Mouse (Mus musculus): ENCODE measurements around the gene Krtap17-1. TPM values are rescaled to one million over a fixed set of nuclear protein-coding genes. Genes with fewer than 3 reads are reported as not detected.

Krtap17-1 gene
- total RNA-seq (2015; ENCODE audit: low replicate concordance): not detected in 2 replicates
- total RNA-seq (2017; ENCODE audit: low replicate concordance): not detected in 2 replicates

DNA sequence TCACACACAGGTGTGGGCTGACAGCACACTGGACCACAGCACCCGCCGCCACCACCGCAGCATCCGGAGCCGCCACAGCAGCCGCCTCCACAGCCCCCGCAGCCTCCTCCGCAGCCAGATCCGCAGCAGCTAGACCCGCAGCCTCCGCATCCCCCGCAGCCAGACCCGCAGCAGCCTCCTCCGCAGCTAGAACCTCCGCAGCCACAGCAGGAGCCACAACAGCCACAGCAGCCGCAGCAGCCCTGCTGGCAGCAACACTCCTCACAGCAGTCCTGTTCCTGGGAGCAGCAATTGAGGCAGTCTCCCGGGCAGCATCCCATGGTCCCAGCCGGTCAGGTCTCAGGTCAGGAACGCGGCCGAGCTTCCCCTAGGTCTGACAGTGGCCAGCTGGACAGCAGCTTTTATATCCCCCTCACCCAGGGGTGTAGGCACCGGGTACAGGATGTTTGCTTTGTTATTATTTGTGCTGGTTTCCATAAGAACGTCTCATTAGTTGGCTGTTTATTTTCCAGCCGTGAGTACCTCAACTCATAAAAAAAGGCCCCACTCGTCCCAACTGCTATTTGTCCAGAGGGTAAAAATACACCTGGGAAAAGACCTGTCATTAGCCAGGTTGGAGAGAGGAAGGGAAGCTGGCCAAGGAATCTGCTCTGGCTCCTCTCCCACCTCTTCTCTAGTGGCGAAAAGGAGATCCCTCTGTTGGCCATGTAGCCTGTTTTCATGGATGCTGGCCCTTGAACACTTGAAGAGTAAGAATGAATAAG, at the start of gene Krtap17-1:
Gene Krtap17-1 (minus strand): TSS at position 375 of the 764 bp plus-strand sequence.
- ATAC-seq (replicated peaks; ENCODE audit: low FRiP score, poor library complexity, severe bottlenecking): no peak

DNA sequence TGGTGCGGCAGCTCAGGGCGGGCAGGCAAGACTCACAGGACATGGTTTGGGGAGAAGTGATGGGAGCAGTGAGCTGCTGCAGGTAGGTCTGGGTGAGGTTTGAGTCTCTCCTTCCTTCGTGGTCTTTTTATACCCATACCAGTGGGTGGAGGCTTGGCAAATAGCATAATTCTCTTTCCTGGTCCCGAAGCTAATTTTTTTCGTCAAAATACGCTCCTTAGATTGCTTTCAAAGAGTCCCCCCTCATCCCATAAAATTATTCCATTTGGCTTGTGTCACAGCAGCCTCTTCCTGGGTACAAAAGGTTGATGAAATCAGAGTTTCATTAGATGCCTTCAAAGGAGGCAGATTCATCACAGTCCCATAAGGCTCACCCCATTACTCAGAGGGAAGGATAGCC, 47.7 kb upstream of the Krtap17-1 start, which contains the start of gene Krt34:
Gene Krt34 (minus strand): TSS at position 101 of the 400 bp plus-strand sequence.
- no peak for ATAC-seq (replicated peaks; ENCODE audit: low FRiP score, poor library complexity, severe bottlenecking)

DNA sequence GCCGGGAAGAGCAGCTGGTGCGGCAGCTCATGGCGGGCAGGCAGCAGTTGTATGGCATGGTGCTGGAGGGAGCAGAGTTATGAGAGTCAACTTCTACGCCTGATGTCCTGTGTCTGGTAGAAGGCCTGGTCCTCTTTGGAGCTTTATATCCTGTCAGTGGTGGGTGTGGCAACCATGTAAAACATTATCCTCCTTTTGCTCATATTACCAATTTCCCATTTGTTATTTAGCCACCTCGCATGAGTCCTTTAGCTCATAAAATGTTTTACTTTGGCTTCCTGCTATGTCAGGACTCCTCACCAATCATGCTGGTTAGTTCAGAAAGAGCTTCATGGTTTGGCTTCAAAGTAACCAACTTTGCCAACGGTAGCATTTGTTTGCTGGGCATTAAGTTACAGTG, 36.0 kb upstream of the Krtap17-1 start, which contains the start of gene Krt33b:
Gene Krt33b (minus strand): TSS at position 101 of the 400 bp plus-strand sequence.
- no peak for ATAC-seq (replicated peaks; ENCODE audit: low FRiP score, poor library complexity, severe bottlenecking)

DNA sequence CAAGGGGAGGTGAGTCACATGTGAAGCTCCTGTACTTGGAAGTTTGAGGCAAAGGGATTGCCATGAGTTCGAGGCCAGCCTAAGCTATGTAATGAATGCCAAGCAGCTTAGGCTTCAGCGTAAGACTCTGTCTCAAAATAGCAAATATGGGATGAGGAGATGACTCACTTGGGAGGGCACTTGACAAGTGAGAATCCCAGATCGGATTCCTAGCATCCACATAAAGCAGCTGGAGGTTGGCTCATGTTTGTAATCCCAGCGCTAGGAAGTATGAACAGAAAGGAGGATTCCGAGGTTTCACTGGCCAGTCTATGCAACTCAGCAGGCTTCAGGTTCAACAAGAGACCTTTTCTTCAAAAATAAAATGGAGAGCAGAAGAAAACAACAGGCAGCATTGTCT, 27.6 kb upstream of the Krtap17-1 start:
- no peak for ATAC-seq (replicated peaks; ENCODE audit: low FRiP score, poor library complexity, severe bottlenecking)

DNA sequence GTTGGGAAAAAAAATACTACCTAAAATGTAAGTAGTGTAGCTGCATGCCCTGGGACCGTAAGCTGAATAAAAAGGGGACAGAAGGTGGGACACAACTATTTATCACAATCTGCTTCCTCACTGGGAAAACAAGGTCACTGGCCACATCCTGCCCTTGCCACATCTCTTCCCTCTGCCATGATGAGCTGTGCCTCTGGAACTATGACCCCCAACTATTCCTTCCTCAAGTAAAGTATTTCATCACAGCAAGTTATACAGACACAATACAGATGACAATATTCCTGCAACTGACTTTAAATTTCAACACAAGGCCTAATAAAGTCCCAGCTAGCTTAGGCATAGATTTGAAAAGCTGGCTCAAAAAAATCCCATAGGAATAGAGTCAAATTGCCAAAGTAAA, 25.7 kb upstream of the Krtap17-1 start:
- ATAC-seq (replicated peaks; ENCODE audit: low FRiP score, poor library complexity, severe bottlenecking): no peak

DNA sequence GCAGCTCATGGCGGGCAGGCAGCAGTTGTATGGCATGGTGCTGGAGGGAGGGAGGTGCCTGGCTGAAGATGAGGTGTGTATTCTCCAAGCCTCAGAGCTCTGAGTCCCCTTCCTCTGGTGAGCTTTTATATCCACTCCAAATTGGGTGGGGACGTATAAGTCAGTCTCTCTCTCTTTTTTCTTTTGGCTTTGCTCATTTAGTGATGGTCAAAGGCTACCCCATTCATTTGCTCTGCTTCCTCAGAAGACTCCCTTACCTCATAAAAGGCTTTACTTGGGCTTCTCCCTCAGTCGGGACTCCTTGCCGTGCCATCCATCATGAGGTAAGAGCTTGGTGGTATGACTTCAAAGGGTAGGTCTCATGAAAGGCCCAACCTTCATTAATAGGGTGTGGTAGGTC, 22.3 kb upstream of the Krtap17-1 start, which contains the start of gene Krt33a:
Gene Krt33a (minus strand): TSS at position 101 of the 400 bp plus-strand sequence.
- no peak for ATAC-seq (replicated peaks; ENCODE audit: low FRiP score, poor library complexity, severe bottlenecking)

DNA sequence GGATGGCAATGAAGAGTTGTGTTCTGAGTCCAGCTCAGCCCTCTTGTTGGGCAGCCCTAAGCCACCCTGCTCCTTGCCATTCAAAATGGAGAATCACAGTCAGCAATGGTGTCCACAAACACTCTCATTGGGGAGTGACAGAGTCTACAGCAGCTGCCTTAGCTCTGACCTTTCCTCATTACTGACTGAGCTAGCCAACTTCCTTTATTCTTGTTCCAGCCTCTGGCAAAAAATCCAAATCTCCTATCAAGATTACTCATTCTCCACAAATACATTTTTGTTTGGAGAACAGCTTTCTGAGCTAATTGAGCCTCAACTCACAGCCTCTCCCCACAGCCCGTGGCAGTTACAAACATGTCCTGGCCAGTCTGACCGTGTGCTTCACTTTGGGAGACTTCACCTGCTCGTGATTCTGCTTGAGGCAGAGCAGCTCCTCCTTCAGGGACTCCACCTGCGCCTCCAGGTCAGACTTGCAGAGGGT, 19.9 kb upstream of the Krtap17-1 start:
- no peak for ATAC-seq (replicated peaks; ENCODE audit: low FRiP score, poor library complexity, severe bottlenecking)

DNA sequence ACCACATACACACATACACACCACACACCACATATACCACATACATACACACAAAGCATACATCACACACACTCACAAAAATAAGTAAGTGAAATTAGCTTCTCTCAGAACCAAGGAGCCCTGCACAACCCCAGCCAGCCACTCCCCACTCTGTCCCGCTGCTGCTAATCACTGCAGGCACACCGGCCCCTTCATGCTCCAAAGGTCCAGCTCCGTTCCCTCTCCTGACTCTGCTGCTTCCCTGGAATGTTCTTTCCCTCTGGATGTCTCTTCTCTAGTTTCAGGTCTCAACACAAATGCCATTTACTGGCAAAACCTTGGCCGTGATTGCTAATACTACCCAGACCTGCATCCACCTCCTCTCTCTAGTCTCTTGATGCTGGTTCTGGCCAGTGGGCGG, 16.9 kb upstream of the Krtap17-1 start:
- ATAC-seq (replicated peaks; ENCODE audit: low FRiP score, poor library complexity, severe bottlenecking): no peak

DNA sequence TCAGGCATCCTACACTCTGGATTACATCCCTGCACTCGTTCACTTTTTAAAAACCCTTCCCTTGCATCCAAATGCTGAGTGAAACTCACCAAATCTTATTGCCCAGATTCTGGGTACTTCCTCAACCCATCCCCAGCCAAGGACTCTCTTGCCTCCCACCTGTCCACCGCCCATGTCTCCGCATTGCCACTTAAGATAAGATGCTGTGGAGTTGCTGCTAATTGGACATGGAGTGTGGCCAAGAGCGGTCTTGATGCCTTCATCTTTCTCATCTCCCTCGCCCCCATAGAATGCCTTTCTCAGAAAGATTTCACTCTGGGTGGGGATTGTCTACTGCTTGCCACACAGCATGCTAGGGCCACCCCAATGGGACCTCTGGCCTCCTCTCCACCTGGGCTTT, 14.5 kb upstream of the Krtap17-1 start:
- no peak for ATAC-seq (replicated peaks; ENCODE audit: low FRiP score, poor library complexity, severe bottlenecking)

DNA sequence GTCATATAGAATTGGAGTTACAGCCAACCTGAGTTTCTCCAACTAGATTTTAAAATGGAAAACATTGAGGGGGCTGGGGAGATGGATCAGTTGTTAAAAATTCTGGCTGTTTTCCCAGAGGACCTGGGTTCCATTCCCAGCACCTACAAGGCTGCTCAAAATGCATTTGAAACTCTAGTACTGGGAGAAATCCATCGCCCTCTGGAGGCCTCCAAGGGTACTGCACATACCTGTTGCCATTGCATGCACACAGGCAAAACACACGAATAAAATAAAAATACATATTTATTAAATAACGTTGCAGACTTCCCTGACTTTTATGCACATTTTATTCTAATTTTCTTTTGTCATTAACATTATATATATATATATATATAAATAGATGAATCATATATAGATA, 12.8 kb upstream of the Krtap17-1 start:
- no peak for ATAC-seq (replicated peaks; ENCODE audit: low FRiP score, poor library complexity, severe bottlenecking)

DNA sequence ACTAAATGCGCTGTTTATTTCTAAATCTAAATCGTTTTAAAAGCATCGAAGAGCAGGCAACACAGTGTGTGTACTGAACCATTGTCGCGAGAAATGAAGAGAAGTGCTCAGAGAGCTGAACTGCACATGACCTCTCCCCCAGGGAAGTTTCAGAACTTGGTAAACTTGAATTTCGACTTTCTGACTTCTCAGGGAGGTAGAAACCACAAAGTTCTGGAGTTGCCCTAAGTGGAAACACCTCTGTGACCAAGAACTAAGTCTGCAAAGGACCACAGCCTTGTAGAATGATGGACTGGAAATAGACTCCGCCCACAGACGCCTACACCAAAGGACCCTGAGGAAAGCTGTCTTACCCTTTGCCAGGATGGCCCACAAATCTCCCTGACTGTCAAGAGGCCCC, 12.1 kb upstream of the Krtap17-1 start:
- ATAC-seq (replicated peaks; ENCODE audit: low FRiP score, poor library complexity, severe bottlenecking): no peak

DNA sequence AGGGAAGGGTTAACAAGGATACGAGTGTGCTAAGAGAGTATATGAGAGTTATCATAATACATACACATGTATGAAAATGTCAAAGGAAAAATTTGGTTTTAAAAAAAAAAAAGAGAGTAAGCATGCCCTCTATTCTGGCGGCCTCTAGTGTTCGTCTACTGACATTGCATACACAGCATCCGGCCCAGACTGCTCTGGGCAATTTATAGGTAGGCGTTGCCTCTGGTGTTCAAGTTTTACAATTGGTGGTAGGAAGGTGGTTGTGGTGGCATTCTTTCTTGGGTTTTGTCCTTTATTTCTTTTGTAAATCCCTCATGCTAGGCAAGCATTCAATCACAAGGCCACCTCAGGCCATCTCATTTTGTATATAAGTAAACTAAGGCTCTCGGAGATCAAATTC, 11.1 kb upstream of the Krtap17-1 start:
- ATAC-seq (replicated peaks; ENCODE audit: low FRiP score, poor library complexity, severe bottlenecking): no peak

DNA sequence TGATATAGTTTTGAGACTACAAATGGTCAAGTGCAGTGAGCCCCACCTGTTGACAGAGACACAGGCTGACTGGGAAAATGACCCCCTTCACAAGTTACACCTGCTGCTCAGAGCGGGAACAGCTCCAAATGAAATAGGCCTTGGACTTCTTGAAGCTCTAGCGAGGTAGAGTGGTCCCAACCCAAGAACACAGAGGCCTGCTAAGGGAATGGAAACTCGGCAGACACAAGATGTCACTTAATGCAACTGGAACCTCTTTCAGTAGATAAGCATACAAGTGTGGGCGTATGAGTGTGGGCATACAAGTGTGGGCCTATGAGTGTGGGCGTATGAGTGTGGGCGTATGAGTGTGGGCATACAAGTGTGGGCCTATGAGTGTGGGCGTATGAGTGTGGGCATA, 5.3 kb upstream of the Krtap17-1 start:
- no peak for ATAC-seq (replicated peaks; ENCODE audit: low FRiP score, poor library complexity, severe bottlenecking)

DNA sequence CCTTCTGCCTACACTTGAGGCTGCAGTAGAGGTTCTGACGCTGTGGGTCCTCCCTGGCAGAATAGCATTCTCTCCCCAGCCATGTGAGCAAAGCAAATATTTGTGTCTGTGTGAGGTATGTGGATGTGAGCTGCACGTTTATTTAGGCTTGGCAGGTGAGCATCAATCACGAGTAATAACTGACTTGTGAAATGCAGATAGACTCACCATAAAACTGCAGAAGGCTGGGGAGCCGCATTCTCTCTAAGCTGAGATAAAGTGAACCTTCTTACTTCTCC, 529 bp upstream of the Krtap17-1 start:
- ATAC-seq (replicated peaks; ENCODE audit: low FRiP score, poor library complexity, severe bottlenecking): no peak

DNA sequence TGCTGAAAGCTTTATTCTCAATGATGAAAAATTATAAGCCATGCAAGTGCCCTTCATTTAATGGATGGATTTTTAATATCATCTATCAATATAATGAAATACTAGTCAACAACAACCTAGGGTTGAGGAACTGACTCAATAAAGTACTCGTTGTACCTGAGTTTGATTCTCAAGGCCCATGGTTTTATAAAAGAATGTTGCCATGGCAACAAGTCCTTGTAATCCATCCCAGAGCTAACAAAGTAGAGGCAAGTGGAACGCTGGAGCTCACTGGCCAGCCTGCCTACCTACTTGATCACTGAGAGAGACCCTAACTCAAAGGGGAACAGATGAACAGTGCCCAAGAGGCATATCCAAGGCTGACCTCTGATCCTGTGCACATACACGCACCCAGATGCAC, 3.2 kb downstream of the Krtap17-1 start:
- no peak for ATAC-seq (replicated peaks; ENCODE audit: low FRiP score, poor library complexity, severe bottlenecking)

DNA sequence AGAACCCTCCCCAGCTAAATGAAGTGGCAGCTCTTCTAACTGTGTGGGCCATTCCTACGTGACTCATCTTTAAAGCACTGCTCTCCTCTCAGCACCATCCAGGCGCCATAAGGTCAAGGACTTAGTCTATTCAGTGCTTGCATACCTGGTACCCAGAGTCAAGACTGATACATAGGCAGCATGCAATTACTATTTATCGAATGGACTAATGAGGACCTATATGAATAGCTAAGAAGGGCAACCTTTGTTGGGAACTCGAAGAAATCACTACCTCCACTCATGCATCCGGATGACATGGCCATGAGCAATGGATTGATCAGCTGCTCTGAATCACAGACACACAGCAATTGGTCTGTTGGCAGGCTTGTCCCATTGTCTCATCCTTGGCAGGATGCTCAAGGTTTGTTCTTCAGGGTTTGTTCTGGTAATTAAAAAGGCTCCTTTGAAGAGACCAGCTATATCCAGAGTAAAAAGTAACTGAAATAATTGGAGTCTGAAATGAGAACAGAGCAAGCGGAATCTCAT, 3.9 kb downstream of the Krtap17-1 start:
- ATAC-seq (replicated peaks; ENCODE audit: low FRiP score, poor library complexity, severe bottlenecking): no peak

DNA sequence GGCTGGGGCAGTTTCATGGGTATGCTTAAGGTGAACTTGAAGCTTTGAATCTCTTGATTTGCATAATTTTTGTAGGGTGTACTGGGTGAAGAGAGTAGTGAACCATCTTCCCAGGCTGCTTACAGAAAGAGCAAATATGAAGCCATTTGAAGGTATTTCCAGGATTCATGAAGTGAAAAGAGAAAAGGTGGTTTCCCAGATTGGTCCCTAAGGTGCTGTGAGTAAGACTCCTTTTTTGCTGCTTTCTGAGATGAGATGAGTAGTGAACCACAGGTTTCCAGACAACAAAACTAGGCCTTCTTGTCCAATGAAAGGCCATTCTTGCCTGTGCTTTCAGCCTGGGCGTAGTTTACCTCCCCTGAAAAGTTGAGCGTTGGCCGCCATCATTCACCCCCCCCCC, 5.3 kb downstream of the Krtap17-1 start:
- no peak for ATAC-seq (replicated peaks; ENCODE audit: low FRiP score, poor library complexity, severe bottlenecking)

DNA sequence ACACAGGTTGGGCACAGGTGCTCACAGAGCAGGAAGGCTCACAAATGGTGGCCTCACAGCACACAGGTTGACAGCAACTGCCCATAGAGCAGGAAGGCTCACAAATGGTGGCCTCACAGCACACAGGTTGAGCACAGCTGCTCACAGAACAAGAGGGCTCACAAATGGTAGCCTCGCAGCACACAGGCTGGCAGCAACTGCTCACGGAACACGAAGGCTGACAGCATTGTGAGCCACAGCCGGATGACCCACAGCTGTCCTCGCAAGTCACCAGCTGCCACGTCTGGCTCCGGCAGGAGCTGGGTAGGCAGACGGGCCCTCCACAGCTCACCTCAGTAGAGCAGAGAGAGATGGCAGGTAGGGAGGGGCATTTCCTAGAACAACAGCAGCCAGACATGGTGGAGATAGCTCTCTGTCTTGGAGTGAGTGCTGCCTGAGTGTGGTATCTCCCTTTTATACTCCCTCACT, 7.6 kb downstream of the Krtap17-1 start, which contains the start of gene Krtap16-1:
Gene Krtap16-1 (minus strand): TSS at position 418 of the 468 bp plus-strand sequence.
- no peak for ATAC-seq (replicated peaks; ENCODE audit: low FRiP score, poor library complexity, severe bottlenecking)

DNA sequence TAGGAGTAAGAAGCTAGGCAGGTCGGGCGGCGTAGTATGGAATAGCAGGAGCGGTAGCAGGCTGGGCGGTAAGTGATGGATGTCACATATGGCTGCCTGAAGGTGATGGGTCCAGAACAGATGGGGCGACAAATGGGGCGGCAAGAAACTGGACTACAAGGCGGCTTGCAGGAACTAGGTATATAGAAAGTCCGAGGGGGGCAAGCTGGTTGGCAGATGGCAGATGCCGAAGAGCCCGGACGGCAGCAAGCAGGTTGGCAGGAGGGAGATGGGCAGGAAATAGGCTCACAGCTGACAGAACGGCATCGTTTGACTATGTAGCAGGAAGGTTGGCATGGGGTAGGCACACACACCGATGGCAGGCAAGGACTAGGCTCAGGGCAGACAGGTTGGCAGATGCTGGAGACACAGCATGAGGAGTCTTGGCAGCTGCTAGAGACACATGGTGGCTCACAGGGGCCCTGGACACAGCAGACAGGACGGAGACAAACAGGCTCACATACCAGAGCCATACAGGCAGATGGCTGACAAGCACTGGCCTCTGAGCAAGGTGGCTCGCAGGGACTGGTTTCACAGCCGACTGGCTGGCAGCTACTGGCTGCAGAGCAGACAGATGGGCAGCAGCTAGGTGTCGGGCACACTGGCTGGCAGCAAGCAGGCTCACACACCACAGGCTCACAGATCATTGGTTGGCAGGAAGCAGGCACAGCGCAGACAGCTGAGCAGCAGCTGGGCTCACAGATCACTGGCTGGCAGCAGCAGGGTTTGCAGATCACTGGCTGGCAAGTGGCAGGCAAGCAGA, 8.3 kb downstream of the Krtap17-1 start:
- ATAC-seq (replicated peaks; ENCODE audit: low FRiP score, poor library complexity, severe bottlenecking): 0 out of 2 replicates have a peak, but pooled peaks have one; percentile 39

DNA sequence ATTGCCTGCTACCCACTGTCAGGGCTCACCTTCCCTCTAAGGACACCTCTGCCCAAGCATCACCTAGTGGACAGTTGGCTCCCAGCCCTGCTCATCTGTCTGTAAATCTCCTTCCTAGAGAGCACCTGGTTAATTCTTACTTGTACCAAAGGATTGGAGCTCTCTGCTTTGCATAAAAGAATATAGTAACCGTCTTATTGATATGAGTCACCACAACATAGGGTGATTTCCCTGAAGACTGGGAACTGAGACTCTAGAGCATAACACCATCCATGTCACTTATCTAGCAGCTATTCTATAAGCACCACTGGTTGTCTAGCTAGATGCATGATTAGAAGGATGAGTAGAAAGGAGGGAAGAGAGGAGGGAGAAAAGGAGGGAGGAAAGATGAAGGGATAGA, 10.4 kb downstream of the Krtap17-1 start:
- no peak for ATAC-seq (replicated peaks; ENCODE audit: low FRiP score, poor library complexity, severe bottlenecking)

All from erythroid progenitor cell, adult 5-6 weeks (primary cell).